Mouse (Mus musculus) megakaryocyte, embryonic 14.5 days (primary cell): ENCODE data around the gene Rsph9.

Source experiments
- FLI1 ChIP-seq: IDR thresholded peaks from 2 replicates; pipeline ENCODE4 v1.6.1; 2012; ENCODE audit warnings: low read length, inconsistent platforms, mixed read lengths
- GATA1 ChIP-seq: IDR thresholded peaks from 3 replicates; pipeline ENCODE4 v1.6.1; 2012; ENCODE audit warnings: mixed read lengths, low read length, inconsistent platforms, borderline replicate concordance

GRCm38 (mm10) chr17:46123285-46123684, 20.7 kb downstream of the Rsph9 start:
- TF ChIP-seq GATA1, result no peak
- no peak for TF ChIP-seq FLI1
